Mouse (Mus musculus) liver, adult 2 months (tissue): ENCODE measurements around the gene Capn5. TPM values are rescaled to one million over a fixed set of nuclear protein-coding genes. Genes with fewer than 3 reads are reported as not detected.

Experiments used
- DNase-seq: peaks from one replicate; pipeline ENCODE4 v3.0.0-alpha.2; 2011; ENCODE audit warnings: low read depth, low spot score; ENCODE audit errors: extremely low read depth
- H3K27ac ChIP-seq: fragments of 200-500 bp; replicated peaks from 2 replicates; pipeline ENCODE4 v1.5.1; 2012; ENCODE audit warnings: low read depth, mild to moderate bottlenecking, control low read depth, inconsistent platforms, low read length; ENCODE audit not compliant: insufficient read depth
- H3K27me3 ChIP-seq: fragments of 200-500 bp; 2 replicates; pipeline ENCODE4 v1.6.1; 2012; ENCODE audit warnings: mild to moderate bottlenecking, moderate library complexity, low read length, inconsistent platforms; ENCODE audit not compliant: control insufficient read depth, insufficient read depth
- H3K36me3 ChIP-seq: fragments of 200-500 bp; 2 replicates; pipeline ENCODE4 v1.6.1; 2012; ENCODE audit warnings: low read length, inconsistent platforms; ENCODE audit not compliant: control insufficient read depth, insufficient read depth
- H3K4me1 ChIP-seq: fragments of 200-500 bp; 2 replicates; pipeline ENCODE4 v1.6.1; 2011; ENCODE audit warnings: low read length; ENCODE audit not compliant: control insufficient read depth, insufficient read depth
- H3K4me3 ChIP-seq: fragments of 200-500 bp; 2 replicates; pipeline ENCODE4 v1.5.1; 2011; ENCODE audit warnings: low read depth, mild to moderate bottlenecking, control low read depth, low read length, moderate library complexity; ENCODE audit not compliant: insufficient read depth
- H3K79me2 ChIP-seq: fragments of 200-500 bp; 2 replicates; pipeline ENCODE4 v1.6.1; 2012; ENCODE audit warnings: inconsistent platforms, mild to moderate bottlenecking, low read length, moderate library complexity; ENCODE audit not compliant: control insufficient read depth, insufficient read depth
- H3K9ac ChIP-seq: fragments of 200-500 bp; 2 replicates; pipeline ENCODE4 v1.6.1; 2012; ENCODE audit warnings: low read depth, mild to moderate bottlenecking, control low read depth, inconsistent platforms, low read length
- CTCF ChIP-seq: fragments of 200-500 bp; IDR thresholded peaks from 2 replicates; pipeline ENCODE4 v1.5.1; 2011; ENCODE audit warnings: low read depth, low read length, control low read depth
- POLR2A ChIP-seq: fragments of 200-500 bp; IDR thresholded peaks from 2 replicates; pipeline ENCODE4 v1.6.1; 2011; ENCODE audit warnings: low read length, control low read depth; ENCODE audit not compliant: insufficient read depth; ENCODE audit errors: extremely low read depth
- WGBS: fragments of 180-500 bp; shearing (Covaris S2); methylation state at CpG from one replicate; pipeline ENCODE4 v1.1.7; 2018; 5-methylcytosine and 5-hydroxymethylcytosine counted together
- polyA plus RNA-seq: library from polyadenylated mRNA; depleted of rRNA; stranded (reverse); fragments of >200 nt; gene quantifications from 2 replicates; pipeline ENCODE4 v1.2.3, GENCODE M21; 2012
- total RNA-seq: library from RNA; depleted of rRNA; stranded (reverse); fragments of >200 nt; gene quantifications from 2 replicates; pipeline ENCODE4 v1.2.3, GENCODE M21; 2014

Capn5 gene
- total and polyA plus RNA-seq, 2 experiments = 1.0 to 2.2 TPM

- Histone ChIP-seq H3K27ac (peak overlapping the region; percentile 94), H3K79me2 (peaks cover 5% of the 10 kb centered on the region; the same call in 1 of the 2 replicates), H3K4me1 (peaks cover 28% of the 10 kb centered on the region), H3K36me3 (no peaks in the 10 kb centered on the region), H3K9ac (peak overlapping the region; percentile 70), H3K4me3 (peak overlapping the region; percentile 55), H3K27me3 (no peaks in the 10 kb centered on the region)
- WGBS = 9% methylated on average over 16 of the region's 16 CpGs
- DNase-seq = peak; percentile 96
- peak; percentile 35; the same call in 1 of the 2 replicates for TF ChIP-seq POLR2A
- 0 out of 2 replicates have a peak, but pooled peaks have one; percentile 11 for TF ChIP-seq CTCF
These were observed 73.3 kb downstream of the Capn5 start for GRCm38 (mm10) chr7:98104481-98105435.

- Histone ChIP-seq H3K27me3 (no peaks in the 10 kb centered on the region), H3K36me3 (no peaks in the 10 kb centered on the region), H3K4me1 (peaks cover 28% of the 10 kb centered on the region), H3K9ac (no peak overlapping the region), H3K4me3 (no peak overlapping the region), H3K79me2 (peaks cover 5% of the 10 kb centered on the region; the same call in 1 of the 2 replicates), H3K27ac (peak overlapping the region; percentile 94)
- no peak for TF ChIP-seq CTCF
- TF ChIP-seq POLR2A = no peak
- WGBS = 17% methylated on average over 5 of the region's 5 CpGs
- DNase-seq = peak; percentile 67
These were observed 74.2 kb downstream of the Capn5 start for GRCm38 (mm10) chr7:98103942-98104292.

- TF ChIP-seq POLR2A = no peak
- peak; percentile 71 for TF ChIP-seq CTCF
- H3K9ac ChIP-seq = peak overlapping the region; percentile 32
These were observed 74.8 kb downstream of the Capn5 start for GRCm38 (mm10) chr7:98103002-98103941.

GRCm38 (mm10) chr7:98102488-98102887 lies 75.6 kb downstream of the Capn5 start:
- DNase-seq = no peak
- WGBS = 95% methylated on average over 11 of the region's 11 CpGs
- Histone ChIP-seq H3K4me3 (no peak overlapping the region), H3K36me3 (no peaks in the 10 kb centered on the region), H3K27me3 (no peaks in the 10 kb centered on the region), H3K4me1 (peaks cover 28% of the 10 kb centered on the region), H3K9ac (no peak overlapping the region), H3K27ac (no peak overlapping the region), H3K79me2 (peaks cover 5% of the 10 kb centered on the region; the same call in 1 of the 2 replicates)
- TF ChIP-seq CTCF = no peak
- TF ChIP-seq POLR2A = no peak

More at GRCm38 (mm10) chr7:98103002-98103941, 74.8 kb downstream of the Capn5 start:
- H3K4me1 ChIP-seq = peaks cover 28% of the 10 kb centered on the region
- WGBS = 4% methylated on average over 22 of the region's 26 CpGs
- peak overlapping the region; percentile 31 for H3K4me3 ChIP-seq
- H3K27me3 ChIP-seq = no peaks in the 10 kb centered on the region
- peak; percentile 67 for DNase-seq
- H3K27ac ChIP-seq = peak overlapping the region; percentile 94
- no peaks in the 10 kb centered on the region for H3K36me3 ChIP-seq
- H3K79me2 ChIP-seq = peaks cover 5% of the 10 kb centered on the region; the same call in 1 of the 2 replicates

GRCm38 (mm10) chr7:98097557-98097956 lies 80.5 kb downstream of the Capn5 start:
- Histone ChIP-seq H3K27ac (no peak overlapping the region), H3K79me2 (no peaks in the 10 kb centered on the region), H3K9ac (no peak overlapping the region), H3K27me3 (no peaks in the 10 kb centered on the region), H3K4me1 (no peaks in the 10 kb centered on the region), H3K4me3 (no peak overlapping the region), H3K36me3 (no peaks in the 10 kb centered on the region)
- 98% methylated on average over 8 of the region's 8 CpGs for WGBS
- no peak for TF ChIP-seq POLR2A
- no peak for TF ChIP-seq CTCF
- DNase-seq = no peak
